Mouse (Mus musculus) small intestine, adult 2 months (tissue): ENCODE data around the gene Wap.

Experiments used
- CTCF ChIP-seq: fragments of 200-500 bp; IDR thresholded peaks from 2 replicates; pipeline ENCODE4 v1.5.1; 2012; ENCODE audit warnings: low read depth, mild to moderate bottlenecking, control low read depth, inconsistent platforms, low read length, moderate library complexity, mixed read lengths; ENCODE audit not compliant: insufficient replicate concordance, insufficient read length; ENCODE audit errors: extremely low read depth
- POLR2A ChIP-seq: fragments of 200-500 bp; IDR thresholded peaks from 2 replicates; pipeline ENCODE4 v1.6.1; 2012; ENCODE audit warnings: low read depth, mild to moderate bottlenecking, control low read depth, inconsistent platforms, low read length, moderate library complexity

DNA sequence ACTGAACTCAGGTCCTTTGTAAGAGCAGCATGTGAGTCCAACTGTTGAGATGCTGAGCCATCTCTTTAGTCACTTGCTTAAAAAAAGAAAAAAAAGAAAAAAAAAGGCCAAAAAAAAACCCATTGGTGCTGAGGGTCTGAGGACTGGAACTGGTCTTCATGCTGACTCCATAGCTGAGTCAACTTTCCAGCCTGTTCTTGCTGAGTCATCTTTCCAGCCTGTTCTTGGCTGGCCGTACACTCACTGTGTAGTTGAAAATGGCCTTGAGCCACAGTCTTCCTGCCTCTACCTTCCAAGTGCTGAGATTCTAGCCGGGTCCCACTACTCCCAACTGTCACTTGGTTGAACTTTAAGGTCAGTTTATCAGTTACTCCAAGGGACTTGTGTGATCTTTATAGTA is 28.2 kb upstream of the Wap start:
- TF ChIP-seq POLR2A (no peak), CTCF (no peak)
